Mouse (Mus musculus) A20 (cell line): ENCODE measurements around the gene Shc1.

Source experiments
- DNase-seq: peaks from one replicate; pipeline ENCODE4 v3.0.0-alpha.2; 2011; ENCODE audit warnings: low read depth, low spot score

The Shc1 gene

DNA sequence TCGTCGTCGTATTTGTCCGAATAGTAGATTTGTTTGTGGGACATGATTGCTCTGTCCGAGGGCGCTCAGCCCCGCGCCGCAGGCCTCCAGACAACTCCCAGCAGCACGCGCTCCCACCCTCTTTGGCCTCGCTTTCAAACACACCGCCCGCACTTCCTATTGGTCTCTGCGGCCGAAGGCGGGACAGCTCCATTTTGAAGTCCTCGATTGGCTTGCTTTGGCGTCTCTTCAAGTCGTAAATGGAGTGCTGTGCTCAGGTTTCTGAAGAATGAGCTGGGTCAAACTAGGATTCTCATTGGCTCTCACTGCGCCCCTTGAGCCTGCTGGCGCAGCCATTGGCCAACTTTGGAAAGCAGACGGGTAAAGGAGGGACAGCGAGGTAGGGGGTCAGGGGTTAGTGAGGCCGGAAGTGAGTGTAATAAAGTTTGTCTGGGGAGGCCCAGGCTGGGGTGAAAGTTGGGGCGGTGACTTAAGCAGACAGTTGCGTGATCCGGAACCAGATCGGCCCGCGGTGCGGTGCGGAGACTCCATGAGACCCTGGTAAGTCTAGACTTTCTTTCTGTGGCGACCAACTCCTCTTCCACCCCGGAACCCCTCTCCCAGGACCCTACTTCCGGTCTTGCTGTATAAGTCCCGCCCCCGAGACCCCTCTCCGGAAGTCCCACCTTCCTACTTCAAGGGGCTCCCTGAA lies at the start of gene Shc1, which contains the start of gene Cks1b:
TSS of gene Shc1 (plus strand) at position 274 of the 691 bp plus-strand sequence.
TSS of gene Cks1b (minus strand) at position 214 of the 691 bp plus-strand sequence.
- peak; percentile 98 for DNase-seq

DNA sequence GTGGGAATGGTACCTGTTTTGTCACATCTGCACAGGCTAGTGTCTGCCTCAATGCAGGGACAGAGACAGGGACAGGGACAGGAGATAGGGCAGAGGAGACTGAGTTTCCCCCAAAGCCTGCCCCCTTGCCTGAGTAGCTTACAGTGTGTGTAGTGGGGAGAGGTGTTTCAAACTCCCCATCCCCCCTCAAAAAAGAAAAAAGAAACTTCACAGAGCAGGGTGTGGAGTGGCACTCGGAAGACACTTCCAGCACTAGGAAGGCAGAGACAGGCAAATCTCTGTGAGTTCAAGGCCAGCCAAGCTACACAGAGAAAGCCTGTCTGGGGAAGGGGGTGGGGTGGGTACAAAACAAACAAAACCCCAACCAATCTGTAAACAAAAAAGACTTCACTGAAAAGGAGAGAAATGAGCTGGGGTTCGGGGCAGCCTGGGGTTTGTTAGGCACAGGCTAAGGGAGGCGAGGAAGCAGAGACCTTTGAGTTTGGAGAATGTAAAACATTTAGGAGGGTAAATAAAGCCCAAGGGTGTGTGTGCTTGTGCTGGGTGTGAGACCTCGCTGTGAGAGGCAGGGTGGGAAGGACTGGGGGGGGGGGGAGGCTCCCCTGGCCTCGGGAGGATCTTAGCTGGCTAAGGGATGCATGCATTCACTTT lies 44.5 kb upstream of the Shc1 start:
- DNase-seq: no peak

DNA sequence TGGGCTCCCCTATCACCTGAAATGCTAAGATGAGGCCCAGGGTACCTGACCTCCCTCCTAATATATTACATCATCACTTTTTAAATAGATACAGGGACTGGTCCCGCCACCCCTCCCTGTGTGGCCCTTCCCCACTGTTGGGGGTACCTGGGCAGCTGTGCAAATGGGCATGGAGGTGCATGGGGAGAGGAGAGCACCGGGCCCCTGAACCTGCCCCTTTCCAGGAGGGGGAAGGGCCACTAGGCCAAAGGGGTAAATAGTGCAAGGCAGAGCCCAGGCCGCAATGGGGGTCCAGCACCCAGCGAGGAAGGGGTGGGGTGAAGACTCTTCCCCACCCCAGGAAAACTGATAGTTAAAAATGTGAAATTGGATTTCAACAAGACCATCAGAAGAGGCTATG lies 40.4 kb upstream of the Shc1 start:
- DNase-seq: no peak

DNA sequence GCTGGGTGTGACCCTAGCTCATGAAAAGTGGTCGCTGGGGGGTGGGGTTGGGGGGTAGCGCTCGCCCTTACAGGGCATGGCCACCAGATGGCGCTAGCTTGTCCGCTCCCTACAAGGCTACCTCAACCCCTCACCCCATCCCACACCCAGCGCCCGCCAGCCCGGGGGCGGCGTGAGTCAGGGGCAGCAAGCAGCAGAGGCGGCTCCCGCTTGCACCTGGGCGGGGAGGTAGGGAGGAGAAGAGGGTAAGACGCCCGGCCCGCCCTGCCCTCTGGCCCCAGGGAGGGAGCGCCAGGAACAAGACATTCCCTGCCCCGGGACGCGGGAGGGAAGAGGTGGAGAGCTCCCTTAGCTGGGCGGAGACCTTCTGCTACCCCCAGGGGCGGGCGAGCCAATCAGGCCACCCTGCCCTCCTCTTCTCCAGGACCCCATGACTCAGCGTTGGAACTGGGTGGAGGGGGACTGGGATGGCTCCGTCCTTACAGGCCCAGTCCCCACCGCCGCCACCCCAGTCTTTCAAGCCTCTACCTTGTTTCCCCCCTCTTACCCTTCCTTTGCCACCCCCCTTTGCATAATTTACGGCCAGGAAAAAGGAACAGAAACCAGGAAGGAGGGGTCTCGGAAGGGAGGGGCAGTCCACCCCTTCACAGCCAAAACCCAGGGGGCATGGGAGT lies 39.7 kb upstream of the Shc1 start:
- DNase-seq: peak; percentile 69

DNA sequence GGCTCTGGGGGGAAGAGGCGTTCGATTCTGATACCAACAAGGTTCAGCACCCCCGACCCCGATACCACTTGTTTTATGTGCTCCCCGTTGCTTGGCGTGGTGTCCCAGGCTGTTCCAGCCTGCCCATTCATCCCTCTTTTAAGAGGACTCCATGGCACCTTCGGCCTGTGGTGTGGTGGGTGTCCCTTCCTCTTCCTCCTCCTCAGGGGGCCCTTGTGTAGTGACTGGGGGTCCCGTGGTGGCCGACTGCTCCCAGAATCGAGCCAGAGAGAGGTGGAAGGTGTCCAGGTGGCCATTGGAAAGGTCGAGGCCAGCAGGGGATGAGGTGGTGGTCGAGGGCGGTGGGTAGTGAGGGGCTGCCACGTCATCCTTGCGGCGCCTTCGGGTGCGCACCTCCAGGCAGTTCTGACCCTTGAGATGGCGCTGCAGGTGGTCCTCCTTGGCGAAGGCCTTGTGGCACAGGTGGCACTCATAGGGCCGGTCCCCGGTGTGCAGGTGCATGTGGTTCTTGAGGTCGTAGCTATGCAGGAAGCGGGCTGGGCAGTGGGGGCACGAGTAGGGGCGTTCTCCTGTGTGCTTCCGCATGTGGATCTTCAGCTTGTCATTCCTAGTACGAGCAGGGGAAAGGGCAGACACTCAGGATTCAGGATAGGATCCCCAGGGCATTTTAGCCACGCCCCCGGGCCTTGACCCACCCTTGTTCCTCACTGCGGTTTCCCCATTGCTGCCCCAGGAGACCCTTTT lies 38.7 kb upstream of the Shc1 start:
- DNase-seq: no peak

DNA sequence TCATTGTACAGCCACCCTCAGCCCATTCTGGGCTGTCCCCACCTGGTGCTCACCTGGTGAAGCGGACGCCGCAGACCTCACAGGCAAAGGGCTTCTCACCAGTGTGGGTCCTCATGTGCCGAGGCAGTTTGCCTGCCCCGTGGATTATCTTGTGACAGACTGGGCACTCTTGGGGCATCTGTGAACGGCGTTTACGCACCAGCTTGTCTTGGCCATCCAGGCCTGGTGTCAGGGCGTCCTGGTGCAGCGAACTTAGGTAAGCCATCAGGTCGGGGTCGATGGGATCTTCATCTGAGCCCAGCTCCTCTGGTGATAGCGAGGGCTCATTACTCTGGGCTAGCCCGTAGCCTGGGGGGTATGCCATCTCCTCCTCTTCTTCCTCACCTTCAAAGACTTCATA lies 38.0 kb upstream of the Shc1 start:
- DNase-seq: no peak

DNA sequence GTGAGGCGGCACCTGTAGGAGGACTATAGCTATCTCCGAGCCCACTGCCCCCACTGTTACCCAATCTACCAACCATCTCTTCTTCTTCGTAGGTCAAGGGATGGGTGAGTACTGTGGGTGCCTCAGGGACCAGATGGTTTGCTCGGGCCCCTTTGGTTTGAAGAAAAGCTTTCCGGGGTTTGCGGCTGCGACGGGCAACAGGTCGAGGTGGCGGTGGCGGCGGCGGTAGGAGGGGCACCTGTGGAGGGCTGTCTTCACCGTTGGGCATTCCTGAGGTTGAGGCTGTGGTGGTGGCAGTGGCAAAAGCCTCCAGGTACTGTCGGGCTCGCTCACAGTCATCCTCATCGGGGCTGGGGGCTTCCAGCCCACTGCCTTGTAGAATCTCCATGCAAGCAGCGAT lies 37.5 kb upstream of the Shc1 start:
- DNase-seq: no peak

DNA sequence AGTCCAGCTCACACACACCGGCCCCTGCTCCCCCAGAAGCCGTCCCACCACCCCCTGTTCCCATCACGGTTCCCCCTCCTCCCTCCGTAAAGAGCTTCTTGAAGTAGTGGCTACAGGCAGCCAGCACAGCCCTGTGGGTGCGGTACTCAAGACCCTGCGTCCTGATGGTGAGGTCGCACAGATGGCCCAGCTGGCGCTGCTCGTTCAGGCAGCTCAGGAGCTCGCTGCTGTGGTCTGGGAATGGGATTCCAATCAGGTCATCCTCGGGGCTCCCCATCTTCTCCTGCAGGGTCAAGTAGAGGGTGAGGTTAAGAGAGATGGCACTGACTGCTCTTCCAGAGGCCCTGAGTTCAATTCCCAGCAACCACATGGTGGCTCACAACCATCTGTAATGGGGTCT lies 37.0 kb upstream of the Shc1 start:
- no peak for DNase-seq

DNA sequence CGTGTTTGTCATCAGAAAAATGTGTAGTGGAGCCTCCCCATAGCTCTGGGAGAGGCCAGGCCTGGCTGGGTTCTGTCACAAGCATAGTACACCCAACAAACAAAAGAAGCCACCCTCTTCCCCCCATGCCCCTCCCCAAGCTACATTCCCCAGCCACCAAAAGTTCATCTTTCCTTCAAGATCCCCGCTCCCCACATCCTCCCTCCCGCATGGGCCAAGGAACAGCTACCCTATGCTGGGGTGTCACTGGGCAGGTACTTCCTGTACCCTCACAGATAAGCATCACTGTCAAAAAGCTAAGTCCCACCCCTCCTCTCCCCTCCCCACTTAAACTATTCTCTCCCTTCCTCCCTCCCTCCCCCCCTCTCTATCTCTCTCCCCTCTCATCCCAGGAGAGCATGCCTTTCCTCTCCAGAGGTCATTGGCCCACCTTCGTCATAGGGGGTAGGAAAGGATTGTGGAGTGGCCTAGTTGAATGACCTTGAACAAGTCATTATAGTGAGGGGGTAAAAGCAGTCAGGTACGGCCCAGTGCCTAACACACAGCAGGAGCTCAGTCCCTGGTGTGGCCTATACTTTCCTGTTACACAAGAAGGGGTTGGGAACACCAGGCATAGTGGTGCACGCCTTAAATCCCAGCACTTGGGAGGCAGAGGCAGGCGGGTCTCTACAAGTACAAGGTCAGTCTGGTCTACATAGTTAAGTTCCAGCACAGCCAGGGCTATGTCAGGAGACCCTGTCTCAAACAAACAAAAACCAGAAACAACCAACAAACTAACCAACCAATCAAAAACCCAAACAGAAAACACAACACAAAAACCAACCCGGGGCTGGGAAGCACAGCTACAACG lies 36.0 kb upstream of the Shc1 start:
- no peak for DNase-seq

DNA sequence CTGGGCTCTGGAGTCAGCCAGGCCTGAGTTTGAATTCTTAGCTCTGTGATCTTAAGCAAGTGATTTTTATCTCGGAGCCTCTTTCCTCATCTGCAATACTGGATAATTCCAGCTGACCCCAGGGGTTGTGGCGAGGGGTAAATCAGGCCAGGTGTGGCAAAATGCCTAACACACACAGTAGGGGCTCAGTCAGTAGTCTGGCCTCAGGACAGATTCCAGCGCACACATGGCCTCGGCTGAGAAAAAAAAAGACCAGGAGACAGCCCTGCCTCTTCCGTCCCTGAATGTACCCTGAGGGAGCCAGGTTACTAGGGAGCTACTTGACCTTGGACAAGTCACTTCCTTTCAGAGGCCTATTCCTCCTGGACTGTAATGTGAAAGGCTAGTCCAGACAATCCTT lies 35.3 kb upstream of the Shc1 start:
- DNase-seq: no peak

DNA sequence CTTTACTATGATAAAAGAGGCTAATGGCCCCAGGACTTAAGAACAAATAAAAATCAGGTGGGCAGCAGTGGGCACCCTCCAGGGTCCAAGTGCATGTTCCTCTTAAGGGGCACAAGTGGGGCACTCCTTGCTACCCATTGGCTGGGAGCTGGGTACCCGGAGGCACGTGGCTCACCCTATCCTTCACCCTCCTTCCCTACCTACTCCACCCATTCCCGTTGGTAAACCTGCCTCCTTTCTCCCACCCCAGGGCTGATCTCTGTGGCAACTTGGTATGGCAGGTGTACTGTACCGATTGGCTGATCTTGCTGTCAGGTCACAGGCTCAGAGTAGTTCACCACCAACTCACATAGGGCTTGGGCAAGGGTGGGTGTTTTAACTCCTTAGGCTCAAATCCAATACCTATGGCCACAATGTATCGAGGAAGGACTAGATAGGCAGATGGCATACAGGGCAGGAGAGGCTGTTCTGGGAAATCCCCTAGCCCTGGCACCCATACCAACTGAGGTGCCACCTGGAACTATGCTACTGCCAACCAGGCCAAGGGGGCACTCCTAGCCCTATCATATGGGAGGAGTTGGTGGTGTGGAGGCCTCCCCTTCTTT lies 34.5 kb upstream of the Shc1 start:
- DNase-seq: no peak

DNA sequence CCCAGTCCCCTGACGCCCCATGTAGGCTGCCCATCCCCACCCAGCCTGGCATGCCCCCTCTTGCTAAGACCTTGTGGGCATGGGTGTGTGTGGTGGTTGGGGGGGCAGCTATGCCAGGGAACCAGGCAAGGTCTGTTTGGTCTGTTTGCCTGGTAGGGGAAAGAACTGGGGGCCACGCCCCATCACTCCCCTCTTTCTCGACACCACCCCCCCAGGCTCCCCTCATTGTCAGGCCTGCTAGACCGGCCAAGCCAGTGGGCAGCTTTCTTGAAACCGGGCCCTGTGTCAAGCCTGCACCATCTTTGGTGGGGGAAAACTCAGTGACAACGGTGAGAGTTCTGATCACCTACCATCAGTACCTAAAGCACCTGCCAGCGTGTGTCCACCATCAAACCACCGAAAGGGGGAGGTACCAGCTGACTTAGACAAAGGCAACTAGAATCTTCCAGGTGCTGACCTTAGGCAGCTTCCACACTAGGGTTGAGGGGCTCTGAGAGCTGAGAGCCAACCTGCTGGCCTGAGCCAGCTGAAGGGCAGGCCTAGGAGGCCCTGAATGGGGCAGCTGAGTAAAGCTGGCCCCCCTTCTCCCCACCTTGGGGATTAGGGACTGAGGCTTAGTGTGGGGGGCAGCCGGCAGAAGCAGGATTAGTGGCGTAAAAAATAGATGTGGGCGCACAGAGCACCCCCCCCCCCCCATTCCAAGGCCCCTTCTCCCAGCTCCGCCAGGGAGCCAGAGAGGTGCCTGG lies 33.7 kb upstream of the Shc1 start:
- no peak for DNase-seq

DNA sequence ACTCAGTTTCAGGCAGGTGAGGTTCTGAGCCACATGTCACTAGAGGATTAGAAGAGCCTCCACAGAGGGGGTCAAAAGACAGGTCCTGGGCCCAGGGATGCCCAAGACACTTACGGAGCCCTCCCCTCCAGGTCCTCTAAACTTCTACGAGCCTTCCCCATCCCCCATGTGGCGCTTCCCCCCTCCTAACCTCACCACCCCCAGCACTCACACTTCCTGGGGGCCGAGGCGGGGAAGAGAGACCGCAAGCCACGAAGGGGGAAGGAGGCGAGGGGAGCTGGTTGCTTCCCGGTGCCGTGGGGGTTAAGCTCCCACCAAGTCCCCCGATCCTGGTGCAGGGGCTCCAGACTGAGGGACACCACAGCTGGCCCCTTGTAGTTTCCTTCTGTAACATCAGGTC lies 32.8 kb upstream of the Shc1 start:
- DNase-seq: no peak

DNA sequence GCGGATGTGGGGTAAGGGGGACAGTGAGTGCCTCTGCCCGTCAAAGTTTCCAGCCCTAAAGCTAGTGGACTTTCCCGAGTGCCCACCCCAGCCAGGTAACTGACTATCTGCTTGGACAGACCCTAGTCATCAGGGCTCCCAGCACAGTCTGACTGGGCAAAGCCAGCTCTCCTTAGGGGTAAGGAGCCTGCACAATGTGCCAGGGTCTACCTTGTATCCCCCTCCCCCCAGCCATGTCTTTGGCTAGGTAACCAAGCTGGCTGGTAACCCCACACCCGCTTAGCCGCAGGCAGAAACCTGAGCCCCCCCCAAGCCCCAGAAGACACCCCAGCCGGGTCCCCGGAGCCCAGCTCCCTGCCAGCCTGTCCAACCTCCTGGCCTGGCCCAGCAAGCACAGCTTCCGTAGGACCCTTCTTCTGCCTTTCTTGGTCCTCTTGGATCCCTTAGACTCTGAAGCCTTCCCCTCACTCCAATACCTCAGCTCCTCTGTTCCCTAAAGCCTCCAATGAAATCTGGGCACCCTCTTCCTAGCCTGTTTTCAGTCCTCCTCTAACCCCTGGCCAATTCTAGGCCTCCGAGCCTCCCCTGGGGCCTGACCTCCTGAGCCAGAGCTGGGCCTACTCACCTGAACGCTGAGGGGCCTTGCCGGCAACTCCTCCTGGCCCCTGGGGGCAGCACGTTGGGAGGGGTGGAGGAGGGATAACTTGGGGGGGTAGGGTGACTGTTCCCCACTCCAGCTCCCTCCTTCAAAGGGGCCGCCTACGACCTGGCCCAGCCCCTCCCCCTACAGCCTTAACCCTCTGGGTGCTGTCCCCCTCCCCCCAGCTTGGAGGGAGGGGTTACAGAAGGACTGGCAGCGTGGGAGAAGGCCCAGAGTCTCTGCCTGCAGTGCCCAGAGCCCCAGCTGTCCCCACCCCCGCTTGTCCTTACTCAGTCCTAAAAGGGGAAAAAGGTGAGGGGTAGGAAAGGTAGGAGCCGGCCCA lies 31.5 kb upstream of the Shc1 start:
- DNase-seq: no peak

DNA sequence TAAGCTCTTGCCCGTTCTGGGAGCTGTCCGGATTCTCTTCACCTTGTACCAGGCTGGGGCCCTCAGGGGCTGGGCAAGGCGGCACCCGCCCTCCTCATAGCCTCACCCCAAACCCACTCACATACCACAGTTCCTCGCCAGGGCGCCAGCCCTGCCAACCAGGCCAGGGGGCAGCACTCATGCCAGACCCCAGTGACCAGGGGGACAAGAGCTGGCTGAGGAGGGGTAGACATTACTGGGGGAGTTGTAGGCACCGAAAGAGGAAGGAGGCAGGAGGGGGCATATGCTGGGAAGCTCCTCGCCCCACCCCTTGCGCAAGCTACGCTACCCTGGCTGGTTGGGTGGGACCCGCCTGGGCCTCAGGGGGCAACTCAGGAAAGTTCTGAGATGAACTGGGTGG lies 30.6 kb upstream of the Shc1 start:
- no peak for DNase-seq

DNA sequence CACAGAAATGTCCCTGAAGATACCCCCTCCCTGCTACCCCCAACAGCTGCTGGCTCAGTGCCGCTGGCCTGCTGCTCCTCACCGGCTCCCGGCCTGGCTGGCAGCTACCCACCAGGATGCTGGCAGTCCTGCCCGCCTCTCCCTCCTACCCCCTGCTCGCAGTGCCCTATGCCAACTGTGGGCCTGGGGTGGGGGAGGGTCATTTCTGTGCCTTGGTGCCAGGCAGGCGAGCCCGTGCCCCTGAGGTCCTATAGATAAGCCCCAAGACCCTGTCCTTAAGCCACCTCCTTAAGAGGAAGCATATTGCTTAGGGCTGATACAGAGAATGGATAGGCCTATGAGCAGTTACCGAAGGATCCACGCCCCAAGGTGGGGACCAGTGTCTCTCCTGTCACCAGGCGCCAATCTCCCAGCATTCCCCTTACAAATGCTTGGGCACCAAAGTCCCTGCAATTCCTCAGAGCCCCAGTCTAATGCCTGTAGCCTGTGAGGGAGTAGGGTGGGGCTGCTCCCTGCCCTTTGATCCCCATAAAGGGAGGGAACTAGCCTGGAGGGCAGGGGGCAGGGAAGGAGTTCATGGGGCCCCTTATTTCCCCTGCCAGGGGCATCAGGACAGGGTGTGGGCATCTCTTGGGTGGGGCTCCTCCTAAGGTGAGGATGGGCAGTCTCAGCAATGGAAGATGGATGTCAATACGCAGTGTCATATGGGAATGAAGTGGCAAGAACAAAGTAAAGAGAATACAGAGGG lies 29.9 kb upstream of the Shc1 start:
- no peak for DNase-seq

DNA sequence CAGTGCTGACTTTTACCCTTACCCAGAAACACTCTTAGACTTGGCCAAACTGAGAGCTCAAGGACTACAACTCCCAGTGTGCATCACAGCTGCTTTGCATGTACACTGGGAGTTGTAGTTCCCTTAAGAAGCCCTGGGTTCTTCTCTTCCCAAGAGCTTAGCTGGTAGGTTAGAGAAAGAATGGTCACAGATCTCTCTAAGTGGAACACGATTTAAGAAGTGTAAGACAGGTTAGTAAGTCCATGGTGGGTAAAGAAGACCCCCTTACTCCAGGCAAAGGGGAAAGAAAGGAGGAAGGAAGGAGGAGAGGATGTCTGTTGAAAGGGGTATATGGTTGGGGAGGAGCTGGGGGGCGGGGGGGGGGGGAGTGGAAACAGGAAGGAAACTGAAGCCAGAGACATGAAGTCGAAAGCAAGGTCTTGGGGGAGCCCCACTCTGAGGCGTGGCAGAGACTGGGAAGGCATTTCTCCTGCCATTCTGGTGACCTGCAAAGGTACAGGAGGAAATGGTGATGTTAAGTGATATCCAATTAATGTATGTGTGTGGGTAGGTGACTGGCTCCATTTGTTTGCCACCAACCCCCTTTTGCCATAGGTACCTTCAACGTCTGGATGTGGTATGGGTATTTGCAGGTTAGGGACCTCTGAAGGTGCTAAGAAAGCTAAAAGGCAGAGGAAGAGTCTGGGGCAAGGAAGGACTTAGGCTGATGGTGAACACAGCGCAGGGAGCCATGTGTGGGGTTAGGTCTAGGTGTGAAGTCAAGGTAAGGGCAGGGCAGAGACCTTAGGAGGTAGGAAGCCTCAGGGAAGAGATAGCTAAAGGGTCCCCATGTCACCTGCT lies 29.1 kb upstream of the Shc1 start:
- peak; percentile 82 for DNase-seq
